Mouse (Mus musculus): ENCODE data around the gene Psapl1. TPM values are rescaled to one million over a fixed set of nuclear protein-coding genes. Genes with fewer than 3 reads are reported as not detected.

Psapl1 gene
- polyA plus RNA-seq, 1 experiment from 2014 or later = 0.21 TPM

DNA sequence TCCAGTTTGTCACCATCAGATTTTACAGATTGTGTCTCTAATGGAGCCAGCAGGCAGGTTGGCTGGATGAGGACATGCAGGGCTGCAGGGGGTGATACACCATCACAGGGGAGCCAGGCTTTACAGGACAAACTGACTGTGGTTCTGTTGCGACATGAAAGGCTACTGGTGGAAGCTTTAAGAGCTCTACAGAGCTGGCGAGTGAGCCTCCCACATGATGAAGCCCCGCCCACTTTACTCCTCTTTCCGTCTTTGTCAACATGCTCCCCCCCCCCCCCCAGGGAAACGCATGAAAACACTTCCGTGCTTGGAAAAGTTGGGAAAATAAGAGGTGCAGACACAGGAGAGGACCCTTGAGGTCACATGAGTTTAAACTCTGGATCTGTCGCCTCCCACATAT, 25.6 kb upstream of the Psapl1 start:
- Histone ChIP-seq H3K4me2 (no peak overlapping the region), H3K27ac (ENCODE audit: low read depth, low read length) (no peak overlapping the region), H3K9ac (ENCODE audit: low read depth, low read length) (no peak overlapping the region), H3K27me3 (ENCODE audit: control insufficient read depth, insufficient read depth, low read length) (no peaks in the 10 kb centered on the region; the same call in 1 of the 2 replicates), H3K4me1 (ENCODE audit: control insufficient read depth, insufficient read depth, low read length) (no peaks in the 10 kb centered on the region), H3K9me3 (replicated peaks; ENCODE audit: control insufficient read depth, low read length) (no peaks in the 10 kb centered on the region), H3K4me3 (ENCODE audit: low read depth, low read length) (no peak overlapping the region), H3K36me3 (ENCODE audit: control insufficient read depth, insufficient read depth, low read length) (no peaks in the 10 kb centered on the region)
- 46% methylated on average over 7 of the region's 7 CpGs for WGBS (ENCODE audit: insufficient replicate concordance)
- ATAC-seq (replicated peaks; ENCODE audit: insufficient number of reproducible peaks, low FRiP score, low TSS enrichment) = no peak

DNA sequence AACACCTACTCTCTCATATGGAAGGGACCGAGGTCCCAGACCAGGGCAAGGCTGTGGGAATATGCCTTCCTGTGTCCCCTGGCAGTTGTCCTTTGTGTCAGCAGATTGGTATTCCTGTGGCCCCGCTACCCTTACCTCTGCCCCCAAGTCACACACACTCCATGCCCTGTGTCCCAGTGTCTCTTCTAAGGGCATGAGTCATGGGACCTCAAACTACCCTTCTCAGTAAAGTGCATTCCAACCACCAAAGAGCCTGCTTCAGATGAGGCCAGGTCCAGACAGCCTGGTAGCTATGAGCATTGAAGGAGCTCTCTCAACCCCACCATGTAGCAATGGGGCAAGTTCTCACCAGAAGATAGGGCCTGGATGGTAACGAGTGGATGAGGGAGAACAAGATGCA, 25.0 kb upstream of the Psapl1 start:
- Histone ChIP-seq H3K36me3 (ENCODE audit: control insufficient read depth, insufficient read depth, low read length) (no peaks in the 10 kb centered on the region), H3K4me3 (ENCODE audit: low read depth, low read length) (no peak overlapping the region), H3K9ac (ENCODE audit: low read depth, low read length) (no peak overlapping the region), H3K9me3 (replicated peaks; ENCODE audit: control insufficient read depth, low read length) (no peaks in the 10 kb centered on the region), H3K4me2 (no peak overlapping the region), H3K27me3 (ENCODE audit: control insufficient read depth, insufficient read depth, low read length) (no peaks in the 10 kb centered on the region; the same call in 1 of the 2 replicates), H3K27ac (ENCODE audit: low read depth, low read length) (no peak overlapping the region), H3K4me1 (ENCODE audit: control insufficient read depth, insufficient read depth, low read length) (no peaks in the 10 kb centered on the region)
- 89% methylated on average over 3 of the region's 3 CpGs for WGBS (ENCODE audit: insufficient replicate concordance)
- no peak for ATAC-seq (replicated peaks; ENCODE audit: insufficient number of reproducible peaks, low FRiP score, low TSS enrichment)

DNA sequence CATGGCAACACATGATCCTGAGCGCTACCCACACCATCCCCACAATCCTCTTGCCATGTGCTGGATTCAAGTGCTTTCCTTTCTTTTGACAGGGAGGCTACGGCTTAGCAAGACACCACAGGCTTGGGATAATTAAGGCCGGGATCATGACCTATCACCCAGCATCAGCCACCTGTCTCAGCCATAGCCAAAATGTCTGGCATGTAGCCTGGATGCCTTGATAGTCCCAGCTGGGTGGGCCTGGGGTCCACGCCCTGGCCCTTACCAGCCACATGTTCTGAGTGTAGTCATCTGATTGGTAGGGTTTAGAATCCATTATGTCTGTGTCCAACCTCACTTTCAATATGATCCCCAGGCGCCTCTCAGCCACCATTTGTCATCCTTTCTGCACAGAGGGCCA, 24.1 kb upstream of the Psapl1 start:
- Histone ChIP-seq H3K9ac (ENCODE audit: low read depth, low read length) (no peak overlapping the region), H3K9me3 (replicated peaks; ENCODE audit: control insufficient read depth, low read length) (no peaks in the 10 kb centered on the region), H3K27ac (ENCODE audit: low read depth, low read length) (no peak overlapping the region), H3K4me2 (no peak overlapping the region), H3K4me1 (ENCODE audit: control insufficient read depth, insufficient read depth, low read length) (no peaks in the 10 kb centered on the region), H3K27me3 (ENCODE audit: control insufficient read depth, insufficient read depth, low read length) (no peaks in the 10 kb centered on the region; the same call in 1 of the 2 replicates), H3K4me3 (ENCODE audit: low read depth, low read length) (no peak overlapping the region), H3K36me3 (ENCODE audit: control insufficient read depth, insufficient read depth, low read length) (no peaks in the 10 kb centered on the region)
- 75% methylated on average over 5 of the region's 5 CpGs for WGBS (ENCODE audit: insufficient replicate concordance)
- ATAC-seq (replicated peaks; ENCODE audit: insufficient number of reproducible peaks, low FRiP score, low TSS enrichment) = no peak

DNA sequence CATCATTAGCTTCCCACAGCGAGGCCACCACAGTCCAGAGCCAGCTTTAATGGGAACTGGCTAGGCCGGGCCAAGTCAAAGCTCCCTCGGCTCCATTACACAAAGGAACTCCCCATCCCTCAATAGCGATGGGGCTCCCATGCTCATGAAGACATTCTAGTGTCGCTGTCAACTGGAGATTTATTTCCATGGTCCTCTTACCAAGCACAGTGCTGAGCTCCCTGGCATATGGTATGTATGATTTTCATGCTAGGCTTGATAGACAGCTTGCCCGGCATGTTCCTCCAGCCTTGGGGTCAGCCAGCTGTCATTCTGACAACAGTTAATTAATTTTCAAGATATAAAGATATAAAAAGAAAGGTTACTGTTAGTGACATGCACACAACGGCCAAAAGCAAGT, 21.5 kb upstream of the Psapl1 start:
- H3K9me3 ChIP-seq (replicated peaks; ENCODE audit: control insufficient read depth, low read length) = no peaks in the 10 kb centered on the region
- H3K4me2 ChIP-seq = no peak overlapping the region
- no peak overlapping the region for H3K9ac ChIP-seq (ENCODE audit: low read depth, low read length)
- no peaks in the 10 kb centered on the region for H3K4me1 ChIP-seq (ENCODE audit: control insufficient read depth, insufficient read depth, low read length)
- no peaks in the 10 kb centered on the region for H3K36me3 ChIP-seq (ENCODE audit: control insufficient read depth, insufficient read depth, low read length)
- no peak for ATAC-seq (replicated peaks; ENCODE audit: insufficient number of reproducible peaks, low FRiP score, low TSS enrichment)
- 79% methylated on average over 7 of the region's 7 CpGs for WGBS (ENCODE audit: insufficient replicate concordance)
- H3K27me3 ChIP-seq (ENCODE audit: control insufficient read depth, insufficient read depth, low read length) = no peaks in the 10 kb centered on the region; the same call in 1 of the 2 replicates
- H3K27ac ChIP-seq (ENCODE audit: low read depth, low read length) = no peak overlapping the region
- no peak overlapping the region for H3K4me3 ChIP-seq (ENCODE audit: low read depth, low read length)

DNA sequence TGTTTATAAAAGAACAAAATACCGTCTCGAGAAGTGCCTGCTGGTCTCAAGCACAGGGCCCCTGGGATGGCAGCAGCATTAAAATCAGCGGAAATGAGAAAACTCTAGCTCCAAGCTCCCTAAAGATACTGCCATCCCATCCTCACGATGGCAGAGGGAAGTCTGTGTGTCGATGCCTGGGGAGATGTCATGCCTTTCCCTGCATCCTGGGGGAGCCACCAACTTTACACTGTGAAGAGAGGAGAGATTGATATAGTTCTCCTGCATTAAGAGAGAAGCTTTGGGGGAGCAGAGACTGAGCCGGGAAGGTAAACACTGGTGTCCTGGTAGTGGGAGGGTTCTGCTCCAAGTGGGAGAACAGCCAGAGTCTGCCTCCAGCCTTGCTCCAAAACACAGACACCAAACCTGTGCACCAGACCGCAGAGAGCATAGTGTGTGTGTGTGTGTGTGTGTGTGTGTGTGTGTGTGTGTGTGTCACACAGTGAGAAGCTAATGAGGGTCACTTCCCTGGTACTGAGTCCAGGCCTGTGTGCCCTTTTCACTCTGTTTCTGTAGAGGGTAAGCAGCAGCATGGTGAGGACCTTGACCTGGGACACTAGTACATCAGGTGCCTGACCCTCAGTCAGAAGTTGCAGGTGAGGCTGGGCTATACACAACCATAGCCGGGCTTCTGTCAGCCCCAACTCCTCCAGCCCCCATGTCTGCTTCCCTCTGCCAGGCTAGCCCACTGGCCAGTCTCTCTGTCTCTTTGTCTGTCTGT, 17.3 kb upstream of the Psapl1 start:
- no peaks in the 10 kb centered on the region for H3K9me3 ChIP-seq (replicated peaks; ENCODE audit: control insufficient read depth, low read length)
- WGBS (ENCODE audit: insufficient replicate concordance) = 60% methylated on average over 8 of the region's 8 CpGs
- no peaks in the 10 kb centered on the region for H3K4me1 ChIP-seq (ENCODE audit: control insufficient read depth, insufficient read depth, low read length)
- no peaks in the 10 kb centered on the region; the same call in 1 of the 2 replicates for H3K27me3 ChIP-seq (ENCODE audit: control insufficient read depth, insufficient read depth, low read length)
- no peak for ATAC-seq (replicated peaks; ENCODE audit: insufficient number of reproducible peaks, low FRiP score, low TSS enrichment)
- H3K27ac ChIP-seq (ENCODE audit: low read depth, low read length) = no peak overlapping the region
- no peak overlapping the region for H3K4me3 ChIP-seq (ENCODE audit: low read depth, low read length)
- no peak overlapping the region for H3K9ac ChIP-seq (ENCODE audit: low read depth, low read length)
- H3K4me2 ChIP-seq = no peak overlapping the region
- no peaks in the 10 kb centered on the region for H3K36me3 ChIP-seq (ENCODE audit: control insufficient read depth, insufficient read depth, low read length)

DNA sequence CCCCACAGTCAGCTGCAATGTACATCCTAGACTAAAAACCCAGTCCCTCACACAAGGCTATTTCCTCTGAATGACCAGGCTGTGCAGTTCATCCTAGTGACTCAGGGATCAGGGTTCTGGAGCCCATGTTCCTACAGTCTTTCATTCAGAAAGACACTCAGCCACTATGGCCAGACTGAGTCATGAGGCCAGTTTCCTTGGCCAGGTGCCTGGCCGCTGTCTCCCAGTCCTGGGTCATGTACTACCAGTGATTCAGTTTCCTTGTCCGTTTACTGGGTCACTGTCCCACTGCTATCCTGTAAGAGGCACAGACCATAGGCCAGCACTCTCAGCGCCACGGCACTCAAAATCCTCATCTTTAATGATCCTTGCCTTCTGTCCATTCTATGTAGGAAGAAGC, 15.5 kb upstream of the Psapl1 start:
- WGBS (ENCODE audit: insufficient replicate concordance) = 76% methylated on average over 4 of the region's 4 CpGs
- H3K9me3 ChIP-seq (replicated peaks; ENCODE audit: control insufficient read depth, low read length) = no peaks in the 10 kb centered on the region
- H3K36me3 ChIP-seq (ENCODE audit: control insufficient read depth, insufficient read depth, low read length) = no peaks in the 10 kb centered on the region
- no peaks in the 10 kb centered on the region; the same call in 1 of the 2 replicates for H3K27me3 ChIP-seq (ENCODE audit: control insufficient read depth, insufficient read depth, low read length)
- no peak overlapping the region for H3K4me2 ChIP-seq
- no peak for ATAC-seq (replicated peaks; ENCODE audit: insufficient number of reproducible peaks, low FRiP score, low TSS enrichment)
- no peaks in the 10 kb centered on the region for H3K4me1 ChIP-seq (ENCODE audit: control insufficient read depth, insufficient read depth, low read length)
- H3K27ac ChIP-seq (ENCODE audit: low read depth, low read length) = no peak overlapping the region
- no peak overlapping the region for H3K4me3 ChIP-seq (ENCODE audit: low read depth, low read length)
- H3K9ac ChIP-seq (ENCODE audit: low read depth, low read length) = no peak overlapping the region

DNA sequence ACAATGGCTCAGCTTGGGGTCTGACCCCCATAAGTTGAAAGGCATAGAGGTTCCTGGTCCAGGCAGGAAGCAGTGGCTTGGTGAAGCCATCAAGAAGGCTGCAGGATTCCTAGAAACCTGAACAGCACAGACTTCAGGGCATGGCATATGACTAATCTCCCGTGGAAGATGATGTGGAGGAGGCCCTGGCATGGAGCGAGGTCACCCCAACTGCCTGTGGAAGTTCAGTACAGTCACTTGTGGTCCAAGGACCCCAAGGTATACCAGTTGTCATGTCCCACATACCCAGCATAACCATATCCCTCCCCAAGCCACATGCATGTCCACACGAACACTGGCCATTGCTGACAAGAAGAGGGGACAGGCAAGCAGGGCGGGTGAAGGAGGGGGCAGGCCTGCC, 12.5 kb upstream of the Psapl1 start:
- no peak overlapping the region for H3K9ac ChIP-seq (ENCODE audit: low read depth, low read length)
- no peak overlapping the region for H3K4me3 ChIP-seq (ENCODE audit: low read depth, low read length)
- no peak overlapping the region for H3K27ac ChIP-seq (ENCODE audit: low read depth, low read length)
- H3K36me3 ChIP-seq (ENCODE audit: control insufficient read depth, insufficient read depth, low read length) = no peaks in the 10 kb centered on the region
- 76% methylated on average over 4 of the region's 4 CpGs for WGBS (ENCODE audit: insufficient replicate concordance)
- peaks cover 8% of the 10 kb centered on the region for H3K4me1 ChIP-seq (ENCODE audit: control insufficient read depth, insufficient read depth, low read length)
- ATAC-seq (replicated peaks; ENCODE audit: insufficient number of reproducible peaks, low FRiP score, low TSS enrichment) = no peak
- no peaks in the 10 kb centered on the region for H3K9me3 ChIP-seq (replicated peaks; ENCODE audit: control insufficient read depth, low read length)
- H3K4me2 ChIP-seq = no peak overlapping the region
- H3K27me3 ChIP-seq (ENCODE audit: control insufficient read depth, insufficient read depth, low read length) = no peaks in the 10 kb centered on the region

DNA sequence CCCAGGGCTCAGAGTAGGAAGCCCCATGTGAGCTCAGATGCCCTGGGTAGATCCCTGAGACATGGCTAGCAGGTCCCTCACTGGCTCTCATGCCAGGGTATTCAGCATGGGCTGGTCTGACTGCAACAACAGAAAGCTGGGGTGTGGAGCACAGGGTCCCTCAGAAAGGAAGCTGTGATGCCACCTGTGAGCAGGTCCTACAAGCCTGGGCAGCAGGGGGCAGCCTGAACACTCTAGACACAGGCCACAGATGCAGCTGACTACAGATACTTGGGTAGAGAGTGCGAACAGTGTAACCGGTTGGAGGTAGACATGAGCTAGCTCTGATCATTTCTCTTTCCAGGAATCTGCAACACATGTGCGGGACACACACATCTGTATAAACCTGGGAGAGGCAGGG, 11.9 kb upstream of the Psapl1 start:
- 80% methylated on average over 3 of the region's 3 CpGs for WGBS (ENCODE audit: insufficient replicate concordance)
- no peak overlapping the region for H3K27ac ChIP-seq (ENCODE audit: low read depth, low read length)
- ATAC-seq (replicated peaks; ENCODE audit: insufficient number of reproducible peaks, low FRiP score, low TSS enrichment) = no peak

DNA sequence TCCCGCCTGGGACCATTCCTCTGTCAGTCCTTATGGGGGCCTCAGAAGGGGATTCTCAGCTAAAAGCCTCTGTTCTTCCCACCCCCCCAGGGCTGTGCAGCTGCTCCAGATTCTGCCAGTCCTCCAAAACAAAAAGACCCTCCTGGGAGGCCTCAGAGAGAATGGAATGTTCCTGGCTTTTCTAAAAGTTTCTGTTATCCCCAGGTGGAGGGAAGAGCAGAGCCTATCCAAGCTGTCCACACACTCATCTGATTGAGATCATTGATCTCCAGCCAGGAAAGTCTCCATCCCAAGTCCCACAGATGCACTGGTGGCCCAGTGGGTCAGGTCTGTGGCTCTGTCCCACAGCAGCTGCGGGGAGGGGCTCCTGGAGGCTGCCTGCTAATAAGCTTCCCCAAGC, 11.1 kb upstream of the Psapl1 start:
- Histone ChIP-seq H3K9ac (ENCODE audit: low read depth, low read length) (no peak overlapping the region), H3K27me3 (ENCODE audit: control insufficient read depth, insufficient read depth, low read length) (no peaks in the 10 kb centered on the region), H3K4me1 (ENCODE audit: control insufficient read depth, insufficient read depth, low read length) (peaks cover 8% of the 10 kb centered on the region), H3K9me3 (replicated peaks; ENCODE audit: control insufficient read depth, low read length) (no peaks in the 10 kb centered on the region), H3K4me2 (no peak overlapping the region), H3K27ac (ENCODE audit: low read depth, low read length) (no peak overlapping the region), H3K4me3 (ENCODE audit: low read depth, low read length) (no peak overlapping the region), H3K36me3 (ENCODE audit: control insufficient read depth, insufficient read depth, low read length) (no peaks in the 10 kb centered on the region)
- WGBS (ENCODE audit: insufficient replicate concordance) = 69% methylated on average over 2 of the region's 2 CpGs
- ATAC-seq (replicated peaks; ENCODE audit: insufficient number of reproducible peaks, low FRiP score, low TSS enrichment) = no peak

More for the DNA sequence above, 11.9 kb upstream of the Psapl1 start:
- H3K4me3 ChIP-seq (ENCODE audit: low read depth, low read length) = no peak overlapping the region
- H3K4me1 ChIP-seq (ENCODE audit: control insufficient read depth, insufficient read depth, low read length) = peaks cover 8% of the 10 kb centered on the region
- no peaks in the 10 kb centered on the region for H3K27me3 ChIP-seq (ENCODE audit: control insufficient read depth, insufficient read depth, low read length)
- no peak overlapping the region for H3K4me2 ChIP-seq
- no peak overlapping the region for H3K9ac ChIP-seq (ENCODE audit: low read depth, low read length)
- H3K9me3 ChIP-seq (replicated peaks; ENCODE audit: control insufficient read depth, low read length) = no peaks in the 10 kb centered on the region
- H3K36me3 ChIP-seq (ENCODE audit: control insufficient read depth, insufficient read depth, low read length) = no peaks in the 10 kb centered on the region

Measured in heart, embryonic 11.5 days (tissue).